Mouse (Mus musculus): ENCODE measurements around the gene Agtr1b. TPM values are rescaled to one million over a fixed set of nuclear protein-coding genes. Genes with fewer than 3 reads are reported as not detected.

Gene Agtr1b
- total RNA-seq (2021), result not detected
- not detected in 2 replicates for polyA plus RNA-seq (2012; rRNA removed)
- long read RNA-seq, result 0 reads

DNA sequence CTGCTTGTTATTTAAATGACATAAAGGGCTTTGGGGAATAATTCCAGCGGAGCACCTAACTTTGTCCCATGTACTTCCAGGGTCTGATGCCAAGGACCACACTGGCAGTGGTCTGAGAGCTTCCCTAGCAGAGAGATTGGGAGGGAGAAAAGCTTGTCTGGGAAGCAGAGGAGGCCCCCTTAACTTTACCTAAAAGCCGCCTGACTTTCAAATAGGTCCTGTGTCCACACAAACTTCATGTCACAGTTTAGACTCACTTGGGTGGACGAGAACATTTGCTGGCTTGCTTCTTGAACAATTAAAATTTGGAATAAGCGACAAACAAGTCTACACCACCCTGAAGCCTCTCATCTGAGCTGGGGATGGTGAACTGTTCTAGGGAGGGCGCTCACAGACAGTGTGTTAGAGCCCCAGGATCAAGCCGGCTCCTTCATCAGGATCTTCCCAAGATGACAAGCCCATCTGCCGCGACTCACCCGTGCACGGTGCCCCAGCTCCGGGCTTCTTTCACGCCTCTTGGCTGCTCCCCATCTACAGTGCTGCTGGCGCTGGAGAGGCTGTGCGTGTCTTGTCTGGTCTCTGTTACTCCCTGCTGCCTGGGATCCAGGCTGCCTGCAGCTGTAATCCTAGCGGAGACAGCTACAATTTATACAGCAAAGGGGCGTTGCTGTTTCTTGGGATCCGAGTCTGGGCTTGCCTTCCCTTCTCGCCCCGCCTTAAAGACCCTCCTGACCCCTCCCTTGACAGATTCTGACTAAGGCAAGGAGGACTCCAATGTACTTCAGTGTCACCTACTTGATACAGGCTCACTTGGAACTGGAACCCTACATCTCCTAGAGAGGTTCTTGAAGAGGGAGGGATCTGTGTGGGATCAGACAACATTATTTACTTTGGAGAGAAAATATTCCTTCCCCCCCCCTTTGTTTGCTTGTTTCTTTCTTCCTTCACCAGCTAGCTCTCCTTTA, at the start of gene Agtr1b:
Agtr1b (minus strand) TSS at position 620 of the 965 bp plus-strand sequence.
- Histone ChIP-seq H3K36me3 (ENCODE audit: control insufficient read depth, insufficient read depth, low read length) (no peaks in the 10 kb centered on the region), H3K4me1 (ENCODE audit: control insufficient read depth, insufficient read depth, low read length) (no peaks in the 10 kb centered on the region), H3K27me3 (ENCODE audit: control insufficient read depth, insufficient read depth, low read length) (no peaks in the 10 kb centered on the region), H3K79me2 (replicated peaks; ENCODE audit: control insufficient read depth, insufficient read depth, low read length) (no peaks in the 10 kb centered on the region), H3K9ac (ENCODE audit: low read depth, low read length) (no peak within 1 kb of the TSS), H3K4me3 (no peak within 1 kb of the TSS), H3K27ac (no peak within 1 kb of the TSS)
- WGBS, result 17% methylated on average over 19 of the region's 19 CpGs
- intact Hi-C loops (cut with DNase I), result no loop called here
- TF ChIP-seq EP300 (IDR thresholded peaks at IDR 0.05; ENCODE audit: insufficient read depth, low read depth, low read length), result no peak
- no peak for TF ChIP-seq CTCF (IDR thresholded peaks at IDR 0.05)
- no peak for TF ChIP-seq POLR2A (IDR thresholded peaks at IDR 0.05; ENCODE audit: insufficient read depth, low read depth, low read length)
- no peak for DNase-seq

DNA sequence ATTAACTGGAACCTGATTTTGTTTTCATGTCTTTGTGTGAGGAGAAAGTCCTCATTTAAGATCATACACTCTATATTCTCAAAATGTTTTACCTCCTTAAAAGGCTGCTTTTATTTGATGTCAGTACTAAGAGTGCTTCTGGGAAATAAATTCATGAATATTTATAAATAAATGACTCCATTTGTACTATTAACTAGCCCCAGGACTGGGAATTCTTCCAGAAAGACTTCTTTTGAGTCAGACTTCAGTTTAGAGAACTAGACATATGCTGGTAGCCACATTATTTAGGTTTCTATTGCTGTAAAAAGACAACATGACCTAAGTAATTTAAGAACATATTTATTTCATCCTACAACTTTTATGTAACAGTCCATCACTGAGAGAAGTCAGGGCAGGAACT, 13.4 kb downstream of the Agtr1b start:
- H3K27me3 ChIP-seq (ENCODE audit: control insufficient read depth, insufficient read depth, low read length), result no peaks in the 10 kb centered on the region
- TF ChIP-seq CTCF (IDR thresholded peaks at IDR 0.05) (no peak), POLR2A (IDR thresholded peaks at IDR 0.05; ENCODE audit: insufficient read depth, low read depth, low read length) (no peak), EP300 (IDR thresholded peaks at IDR 0.05; ENCODE audit: insufficient read depth, low read depth, low read length) (no peak)
- no peak for DNase-seq
- H3K4me1 ChIP-seq (ENCODE audit: control insufficient read depth, insufficient read depth, low read length), result no peaks in the 10 kb centered on the region
- H3K9ac ChIP-seq (ENCODE audit: low read depth, low read length), result no peak overlapping the region
- no peaks in the 10 kb centered on the region for H3K36me3 ChIP-seq (ENCODE audit: control insufficient read depth, insufficient read depth, low read length)
- no peak overlapping the region for H3K4me3 ChIP-seq
- no peaks in the 10 kb centered on the region for H3K79me2 ChIP-seq (replicated peaks; ENCODE audit: control insufficient read depth, insufficient read depth, low read length)
- H3K27ac ChIP-seq, result no peak overlapping the region
- intact Hi-C loops (cut with DNase I), result no loop called here

DNA sequence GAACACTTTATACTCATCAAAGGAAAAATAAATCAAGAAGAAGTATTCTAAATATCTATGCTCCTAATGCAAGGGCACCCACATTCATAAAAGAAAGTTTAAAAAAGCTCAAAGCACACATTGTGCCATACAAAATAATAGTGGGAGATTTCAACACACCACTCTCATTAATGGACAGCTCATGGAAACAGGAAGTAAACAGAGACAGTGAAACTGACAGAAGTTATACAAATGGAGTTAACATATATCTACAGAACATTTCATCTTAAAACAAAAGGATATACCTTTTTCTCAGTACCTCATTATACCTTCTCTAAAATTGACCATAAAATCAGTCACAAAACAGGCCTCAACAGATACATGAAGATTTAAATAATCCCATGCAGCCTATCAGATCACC, 18.8 kb downstream of the Agtr1b start:
- H3K9ac ChIP-seq (ENCODE audit: low read depth, low read length), result no peak overlapping the region
- DNase-seq, result no peak
- intact Hi-C loops (cut with DNase I), result no loop called here
- H3K27ac ChIP-seq, result no peak overlapping the region
- H3K4me3 ChIP-seq, result no peak overlapping the region
- H3K36me3 ChIP-seq (ENCODE audit: control insufficient read depth, insufficient read depth, low read length), result no peaks in the 10 kb centered on the region
- no peaks in the 10 kb centered on the region for H3K4me1 ChIP-seq (ENCODE audit: control insufficient read depth, insufficient read depth, low read length)
- TF ChIP-seq CTCF (IDR thresholded peaks at IDR 0.05) (no peak), EP300 (IDR thresholded peaks at IDR 0.05; ENCODE audit: insufficient read depth, low read depth, low read length) (no peak), POLR2A (IDR thresholded peaks at IDR 0.05; ENCODE audit: insufficient read depth, low read depth, low read length) (no peak)
- H3K79me2 ChIP-seq (replicated peaks; ENCODE audit: control insufficient read depth, insufficient read depth, low read length), result no peaks in the 10 kb centered on the region
- no peaks in the 10 kb centered on the region for H3K27me3 ChIP-seq (ENCODE audit: control insufficient read depth, insufficient read depth, low read length)

DNA sequence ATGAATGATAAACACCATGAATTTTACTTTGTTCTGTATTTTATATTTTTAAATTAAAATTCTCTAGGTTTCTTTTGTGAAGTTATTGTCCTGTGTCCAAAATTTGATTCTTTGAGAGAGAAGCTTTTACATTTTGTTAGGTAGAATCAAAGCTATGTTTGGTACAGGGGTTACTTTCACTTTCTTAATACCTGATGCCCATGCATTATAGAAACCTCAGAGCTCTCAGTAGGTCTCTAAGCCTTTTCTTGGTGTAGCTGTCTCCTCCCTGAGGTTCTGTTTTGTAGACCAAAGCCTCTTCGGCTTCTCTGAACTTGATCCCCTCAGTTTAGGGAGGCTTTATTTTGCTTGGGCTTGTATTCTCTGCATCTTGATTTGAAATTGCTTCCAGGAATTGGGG, 26.6 kb downstream of the Agtr1b start:
- H3K4me3 ChIP-seq, result no peak overlapping the region
- no peak overlapping the region for H3K9ac ChIP-seq (ENCODE audit: low read depth, low read length)
- H3K27me3 ChIP-seq (ENCODE audit: control insufficient read depth, insufficient read depth, low read length), result no peaks in the 10 kb centered on the region
- H3K27ac ChIP-seq, result no peak overlapping the region
- no peaks in the 10 kb centered on the region for H3K79me2 ChIP-seq (replicated peaks; ENCODE audit: control insufficient read depth, insufficient read depth, low read length)
- H3K36me3 ChIP-seq (ENCODE audit: control insufficient read depth, insufficient read depth, low read length), result no peaks in the 10 kb centered on the region
- no peaks in the 10 kb centered on the region for H3K4me1 ChIP-seq (ENCODE audit: control insufficient read depth, insufficient read depth, low read length)
- 83% methylated on average over 1 of the region's 1 CpGs for WGBS
- TF ChIP-seq CTCF (IDR thresholded peaks at IDR 0.05), result no peak
- no peak for TF ChIP-seq POLR2A (IDR thresholded peaks at IDR 0.05; ENCODE audit: insufficient read depth, low read depth, low read length)
- no peak for TF ChIP-seq EP300 (IDR thresholded peaks at IDR 0.05; ENCODE audit: insufficient read depth, low read depth, low read length)
- DNase-seq, result no peak
- intact Hi-C loops (cut with DNase I), result no loop called here

DNA sequence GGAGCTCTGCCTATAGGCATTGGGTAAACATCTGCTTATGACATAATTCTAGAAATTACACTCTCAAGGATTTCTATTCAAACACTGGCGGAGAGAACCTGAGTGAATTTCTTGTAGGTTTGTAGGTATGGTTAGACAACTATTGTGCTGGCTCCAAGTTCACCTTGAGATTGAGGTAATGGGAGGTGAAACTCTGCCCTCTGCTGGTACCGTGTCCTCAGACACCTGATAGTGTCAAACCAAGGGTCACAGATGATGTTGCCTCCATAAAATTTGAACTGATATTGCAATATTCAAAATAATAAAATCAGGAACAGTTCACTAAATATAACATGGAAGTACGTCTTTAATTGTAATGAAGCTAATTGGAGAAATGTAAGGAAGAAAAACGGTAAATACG, 32.3 kb downstream of the Agtr1b start:
- no peaks in the 10 kb centered on the region for H3K79me2 ChIP-seq (replicated peaks; ENCODE audit: control insufficient read depth, insufficient read depth, low read length)
- no peaks in the 10 kb centered on the region for H3K27me3 ChIP-seq (ENCODE audit: control insufficient read depth, insufficient read depth, low read length)
- H3K9ac ChIP-seq (ENCODE audit: low read depth, low read length), result no peak overlapping the region
- no peaks in the 10 kb centered on the region for H3K4me1 ChIP-seq (ENCODE audit: control insufficient read depth, insufficient read depth, low read length)
- no peak overlapping the region for H3K27ac ChIP-seq
- no peak overlapping the region for H3K4me3 ChIP-seq
- H3K36me3 ChIP-seq (ENCODE audit: control insufficient read depth, insufficient read depth, low read length), result no peaks in the 10 kb centered on the region
- 62% methylated on average over 5 of the region's 5 CpGs for WGBS
- TF ChIP-seq CTCF (IDR thresholded peaks at IDR 0.05) (peak; percentile 32), EP300 (IDR thresholded peaks at IDR 0.05; ENCODE audit: insufficient read depth, low read depth, low read length) (no peak), POLR2A (IDR thresholded peaks at IDR 0.05; ENCODE audit: insufficient read depth, low read depth, low read length) (no peak)
- no peak for DNase-seq
- intact Hi-C loops (cut with DNase I), result no loop called here

DNA sequence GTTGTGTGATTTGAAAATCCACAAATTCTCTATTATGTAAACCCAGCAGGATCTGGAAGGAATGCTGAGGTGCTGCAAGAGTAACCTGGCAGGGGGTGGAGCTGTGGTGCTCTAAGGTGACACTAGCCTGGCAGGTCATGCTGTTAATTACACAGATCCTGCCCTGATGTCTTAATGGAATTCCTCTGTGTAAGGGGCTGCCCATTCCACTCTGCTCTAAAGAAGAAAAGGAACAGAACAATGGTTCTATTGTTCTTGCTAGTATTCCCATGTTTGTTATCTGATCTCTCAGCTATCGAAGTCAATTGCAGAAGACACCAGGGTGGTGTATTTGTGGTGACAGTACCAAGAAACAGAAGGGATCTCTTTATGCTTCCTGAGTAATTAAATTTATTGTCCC, 49.7 kb downstream of the Agtr1b start:
- TF ChIP-seq CTCF (IDR thresholded peaks at IDR 0.05) (no peak), EP300 (IDR thresholded peaks at IDR 0.05; ENCODE audit: insufficient read depth, low read depth, low read length) (no peak), POLR2A (IDR thresholded peaks at IDR 0.05; ENCODE audit: insufficient read depth, low read depth, low read length) (no peak)

More for the DNA sequence above, 49.7 kb downstream of the Agtr1b start:
- H3K4me3 ChIP-seq, result no peak overlapping the region
- no peak for DNase-seq
- no peaks in the 10 kb centered on the region for H3K36me3 ChIP-seq (ENCODE audit: control insufficient read depth, insufficient read depth, low read length)
- intact Hi-C loops (cut with DNase I), result no loop called here
- no peaks in the 10 kb centered on the region for H3K79me2 ChIP-seq (replicated peaks; ENCODE audit: control insufficient read depth, insufficient read depth, low read length)
- no peak overlapping the region for H3K9ac ChIP-seq (ENCODE audit: low read depth, low read length)
- WGBS, result 13% methylated on average over 1 of the region's 1 CpGs
- H3K27me3 ChIP-seq (ENCODE audit: control insufficient read depth, insufficient read depth, low read length), result no peaks in the 10 kb centered on the region
- no peaks in the 10 kb centered on the region for H3K4me1 ChIP-seq (ENCODE audit: control insufficient read depth, insufficient read depth, low read length)
- no peak overlapping the region for H3K27ac ChIP-seq
